Mouse (Mus musculus): ENCODE measurements around the gene Exoc4. TPM values are rescaled to one million over a fixed set of nuclear protein-coding genes. Genes with fewer than 3 reads are reported as not detected.

Exoc4 gene
- polyA plus RNA-seq, 1 experiment from 2014 or later: 18.1 TPM

GRCm38 (mm10) chr6:33297566-33297965 lies 48.7 kb downstream of the Exoc4 start:
- no peak for DNase-seq (ENCODE audit: low spot score)
- no peaks in the 10 kb centered on the region for H3K4me1 ChIP-seq (replicated peaks; ENCODE audit: insufficient read depth, low read length)
- H3K27me3 ChIP-seq (ENCODE audit: insufficient read depth, low read length): no peaks in the 10 kb centered on the region

GRCm38 (mm10) chr6:33298768-33299167 lies 49.9 kb downstream of the Exoc4 start:
- no peak for DNase-seq (ENCODE audit: low spot score)
- Histone ChIP-seq H3K4me3 (replicated peaks; ENCODE audit: low read depth, low read length) (no peak overlapping the region), H3K9ac (ENCODE audit: low read depth, low read length) (no peak overlapping the region), H3K9me3 (replicated peaks; ENCODE audit: low read length) (no peaks in the 10 kb centered on the region), H3K4me1 (replicated peaks; ENCODE audit: insufficient read depth, low read length) (no peaks in the 10 kb centered on the region), H3K4me2 (ENCODE audit: low read length) (no peak overlapping the region), H3K36me3 (ENCODE audit: insufficient read depth, low read length) (no peaks in the 10 kb centered on the region), H3K27ac (no peak overlapping the region), H3K27me3 (ENCODE audit: insufficient read depth, low read length) (no peaks in the 10 kb centered on the region)
- WGBS: 76% methylated on average over 1 of the region's 1 CpGs
- no peak for ATAC-seq (replicated peaks; ENCODE audit: low FRiP score, low read depth)
- TF ChIP-seq CTCF (IDR thresholded peaks at IDR 0.05; ENCODE audit: low read depth): no peak

More at GRCm38 (mm10) chr6:33297566-33297965, 48.7 kb downstream of the Exoc4 start:
- peak; percentile 27; the same call in 1 of the 2 replicates for TF ChIP-seq CTCF (IDR thresholded peaks at IDR 0.05; ENCODE audit: low read depth)
- Histone ChIP-seq H3K36me3 (ENCODE audit: insufficient read depth, low read length) (no peaks in the 10 kb centered on the region), H3K4me3 (replicated peaks; ENCODE audit: low read depth, low read length) (no peak overlapping the region), H3K27ac (no peak overlapping the region), H3K4me2 (ENCODE audit: low read length) (no peak overlapping the region), H3K9ac (ENCODE audit: low read depth, low read length) (no peak overlapping the region), H3K9me3 (replicated peaks; ENCODE audit: low read length) (no peaks in the 10 kb centered on the region)
- WGBS: 89% methylated on average over 3 of the region's 3 CpGs
- ATAC-seq (replicated peaks; ENCODE audit: low FRiP score, low read depth): no peak

GRCm38 (mm10) chr6:33305996-33306395 lies 57.1 kb downstream of the Exoc4 start:
- no peak overlapping the region for H3K9ac ChIP-seq (ENCODE audit: low read depth, low read length)
- TF ChIP-seq CTCF (IDR thresholded peaks at IDR 0.05; ENCODE audit: low read depth): no peak
- 0 out of 2 replicates have a peak, but pooled peaks cover 3% of the 10 kb centered on the region for H3K36me3 ChIP-seq (ENCODE audit: insufficient read depth, low read length)
- no peaks in the 10 kb centered on the region for H3K27me3 ChIP-seq (ENCODE audit: insufficient read depth, low read length)
- WGBS: 24% methylated on average over 1 of the region's 1 CpGs
- no peak overlapping the region for H3K4me2 ChIP-seq (ENCODE audit: low read length)
- no peak overlapping the region for H3K4me3 ChIP-seq (replicated peaks; ENCODE audit: low read depth, low read length)
- no peak overlapping the region for H3K27ac ChIP-seq
- H3K4me1 ChIP-seq (replicated peaks; ENCODE audit: insufficient read depth, low read length): no peaks in the 10 kb centered on the region
- H3K9me3 ChIP-seq (replicated peaks; ENCODE audit: low read length): no peaks in the 10 kb centered on the region
- DNase-seq (ENCODE audit: low spot score): no peak
- ATAC-seq (replicated peaks; ENCODE audit: low FRiP score, low read depth): no peak

- no peak for TF ChIP-seq CTCF (IDR thresholded peaks at IDR 0.05; ENCODE audit: low read depth)
- no peak for ATAC-seq (replicated peaks; ENCODE audit: low FRiP score, low read depth)
- H3K27ac ChIP-seq: no peak overlapping the region
- no peak overlapping the region for H3K4me3 ChIP-seq (replicated peaks; ENCODE audit: low read depth, low read length)
- no peak for DNase-seq (ENCODE audit: low spot score)
- no peak overlapping the region for H3K4me2 ChIP-seq (ENCODE audit: low read length)
- H3K36me3 ChIP-seq (ENCODE audit: insufficient read depth, low read length): 0 out of 2 replicates have a peak, but pooled peaks cover 3% of the 10 kb centered on the region
- no peaks in the 10 kb centered on the region for H3K9me3 ChIP-seq (replicated peaks; ENCODE audit: low read length)
- WGBS: 80% methylated on average over 2 of the region's 2 CpGs
- H3K27me3 ChIP-seq (ENCODE audit: insufficient read depth, low read length): no peaks in the 10 kb centered on the region
- no peak overlapping the region for H3K9ac ChIP-seq (ENCODE audit: low read depth, low read length)
- H3K4me1 ChIP-seq (replicated peaks; ENCODE audit: insufficient read depth, low read length): no peaks in the 10 kb centered on the region
Observed at GRCm38 (mm10) chr6:33308646-33309045, 59.8 kb downstream of the Exoc4 start.

- Histone ChIP-seq H3K4me2 (ENCODE audit: low read length) (no peak overlapping the region), H3K4me1 (replicated peaks; ENCODE audit: insufficient read depth, low read length) (no peaks in the 10 kb centered on the region), H3K4me3 (replicated peaks; ENCODE audit: low read depth, low read length) (no peak overlapping the region), H3K9ac (ENCODE audit: low read depth, low read length) (no peak overlapping the region), H3K36me3 (ENCODE audit: insufficient read depth, low read length) (0 out of 2 replicates have a peak, but pooled peaks cover 3% of the 10 kb centered on the region), H3K9me3 (replicated peaks; ENCODE audit: low read length) (no peaks in the 10 kb centered on the region), H3K27me3 (ENCODE audit: insufficient read depth, low read length) (no peaks in the 10 kb centered on the region), H3K27ac (no peak overlapping the region)
- ATAC-seq (replicated peaks; ENCODE audit: low FRiP score, low read depth) (no peak), DNase-seq (ENCODE audit: low spot score) (no peak)
- 88% methylated on average over 1 of the region's 1 CpGs for WGBS
- no peak for TF ChIP-seq CTCF (IDR thresholded peaks at IDR 0.05; ENCODE audit: low read depth)
Observed at GRCm38 (mm10) chr6:33310486-33310885, 61.6 kb downstream of the Exoc4 start.

GRCm38 (mm10) chr6:33322849-33323248 lies 74.0 kb downstream of the Exoc4 start:
- 78% methylated on average over 3 of the region's 3 CpGs for WGBS
- no peaks in the 10 kb centered on the region for H3K27me3 ChIP-seq (ENCODE audit: insufficient read depth, low read length)
- H3K36me3 ChIP-seq (ENCODE audit: insufficient read depth, low read length): no peaks in the 10 kb centered on the region
- DNase-seq (ENCODE audit: low spot score) (no peak), ATAC-seq (replicated peaks; ENCODE audit: low FRiP score, low read depth) (no peak)
- TF ChIP-seq CTCF (IDR thresholded peaks at IDR 0.05; ENCODE audit: low read depth): no peak
- H3K4me3 ChIP-seq (replicated peaks; ENCODE audit: low read depth, low read length): no peak overlapping the region
- H3K4me2 ChIP-seq (ENCODE audit: low read length): no peak overlapping the region
- H3K27ac ChIP-seq: no peak overlapping the region
- H3K9ac ChIP-seq (ENCODE audit: low read depth, low read length): no peak overlapping the region
- H3K9me3 ChIP-seq (replicated peaks; ENCODE audit: low read length): no peaks in the 10 kb centered on the region
- H3K4me1 ChIP-seq (replicated peaks; ENCODE audit: insufficient read depth, low read length): no peaks in the 10 kb centered on the region

GRCm38 (mm10) chr6:33323386-33323785 lies 74.5 kb downstream of the Exoc4 start:
- Histone ChIP-seq H3K4me3 (replicated peaks; ENCODE audit: low read depth, low read length) (no peak overlapping the region), H3K9me3 (replicated peaks; ENCODE audit: low read length) (no peaks in the 10 kb centered on the region), H3K4me2 (ENCODE audit: low read length) (no peak overlapping the region), H3K9ac (ENCODE audit: low read depth, low read length) (no peak overlapping the region), H3K27me3 (ENCODE audit: insufficient read depth, low read length) (no peaks in the 10 kb centered on the region), H3K27ac (no peak overlapping the region), H3K4me1 (replicated peaks; ENCODE audit: insufficient read depth, low read length) (no peaks in the 10 kb centered on the region), H3K36me3 (ENCODE audit: insufficient read depth, low read length) (no peaks in the 10 kb centered on the region)
- no peak for TF ChIP-seq CTCF (IDR thresholded peaks at IDR 0.05; ENCODE audit: low read depth)
- WGBS: 83% methylated on average over 4 of the region's 4 CpGs
- ATAC-seq (replicated peaks; ENCODE audit: low FRiP score, low read depth): no peak
- no peak for DNase-seq (ENCODE audit: low spot score)

All from kidney, postnatal 0 days (tissue).